Mouse (Mus musculus) myocyte (in vitro differentiated cells): Measurements from ENCODE around the gene Lap3. TPM values are rescaled to one million over a fixed set of nuclear protein-coding genes. Genes with fewer than 3 reads are reported as not detected.

ENCODE experiments used
- H3K27me3 ChIP-seq: one replicate; pipeline ENCODE4 v1.6.1; 2011; ENCODE audit not compliant: control insufficient read depth, insufficient read depth, insufficient read length
- H3K36me3 ChIP-seq: one replicate; pipeline ENCODE4 v1.6.1; 2011; ENCODE audit not compliant: control insufficient read depth, insufficient read depth
- H3K4me2 ChIP-seq: one replicate; pipeline ENCODE4 v1.6.1; 2011; ENCODE audit warnings: low read depth, control low read depth
- H3K4me3 ChIP-seq: one replicate; pipeline ENCODE4 v1.5.1; 2011; ENCODE audit warnings: mild to moderate bottlenecking, control low read depth, moderate library complexity
- H3K79me2 ChIP-seq: one replicate; pipeline ENCODE4 v1.6.1; 2011; ENCODE audit not compliant: control insufficient read depth, insufficient read depth
- H3ac ChIP-seq: one replicate; pipeline ENCODE4 v1.6.1; 2011; ENCODE audit not compliant: control insufficient read depth, insufficient read length
- CEBPB ChIP-seq: IDR thresholded peaks from 2 replicates; pipeline ENCODE4 v1.6.1; 2011; ENCODE audit warnings: mild to moderate bottlenecking, moderate library complexity; ENCODE audit not compliant: poor library complexity, insufficient read depth, severe bottlenecking
- E2F4 ChIP-seq: IDR thresholded peaks from one replicate; pipeline ENCODE4 v1.6.1; 2011; ENCODE audit warnings: mild to moderate bottlenecking, control low read depth, moderate library complexity; ENCODE audit not compliant: insufficient read depth
- MAX ChIP-seq: IDR thresholded peaks from one replicate; pipeline ENCODE4 v1.6.1; 2011; ENCODE audit warnings: low read depth, mild to moderate bottlenecking, control low read depth
- MYOD1 ChIP-seq, 3 experiments: IDR thresholded peaks; one replicate each; pipeline ENCODE4 v1.6.1; 2011; ENCODE audit warnings: control low read depth in 2 of 3, low read depth in 2 of 3, mild to moderate bottlenecking in 2 of 3, moderate library complexity in 1 of 3; ENCODE audit not compliant: insufficient read length in 2 of 3, control insufficient read depth in 1 of 3
- MYOG ChIP-seq, 3 experiments: IDR thresholded peaks; one replicate each; pipeline ENCODE4 v1.6.1; 2011; ENCODE audit warnings: control low read depth in 2 of 3, low read depth in 2 of 3, mild to moderate bottlenecking in 2 of 3; ENCODE audit not compliant: insufficient read length in 2 of 3, control insufficient read depth in 1 of 3, insufficient read depth in 1 of 3
- POLR2A ChIP-seq: IDR thresholded peaks from one replicate; pipeline ENCODE4 v1.6.1; 2011; ENCODE audit warnings: low read depth, mild to moderate bottlenecking, control low read depth, moderate library complexity; ENCODE audit not compliant: insufficient read length
- POLR2AphosphoS2 ChIP-seq: IDR thresholded peaks from one replicate; pipeline ENCODE4 v1.6.1; 2011; ENCODE audit warnings: low read depth, control low read depth; ENCODE audit not compliant: insufficient read length
- REST ChIP-seq: IDR thresholded peaks from one replicate; pipeline ENCODE4 v1.6.1; 2011; ENCODE audit warnings: mild to moderate bottlenecking, control low read depth, moderate library complexity; ENCODE audit not compliant: insufficient read depth, insufficient read length
- SRF ChIP-seq: IDR thresholded peaks from one replicate; pipeline ENCODE4 v1.6.1; 2011; ENCODE audit warnings: low read depth; ENCODE audit not compliant: control insufficient read depth, insufficient read length
- TCF12 ChIP-seq: IDR thresholded peaks from one replicate; pipeline ENCODE4 v1.6.1; 2011; ENCODE audit warnings: mild to moderate bottlenecking, control low read depth; ENCODE audit not compliant: poor library complexity, insufficient read depth, severe bottlenecking
- TCF3 ChIP-seq: IDR thresholded peaks from one replicate; pipeline ENCODE4 v1.6.1; 2011; ENCODE audit warnings: low read depth, control low read depth; ENCODE audit not compliant: insufficient read length
- USF1 ChIP-seq: IDR thresholded peaks from one replicate; pipeline ENCODE4 v1.6.1; 2011; ENCODE audit warnings: low read depth, mild to moderate bottlenecking, control low read depth, moderate library complexity
- polyA plus RNA-seq: library from polyadenylated mRNA; unstranded; fragments of >200 nt; fragmentation: generic; extraction: Trizol; gene quantifications from one replicate; pipeline ENCODE4 v1.2.1, GENCODE M21; 2012; ENCODE audit warnings: missing spikeins

The Lap3 gene
- 70.5 TPM for polyA plus RNA-seq

DNA sequence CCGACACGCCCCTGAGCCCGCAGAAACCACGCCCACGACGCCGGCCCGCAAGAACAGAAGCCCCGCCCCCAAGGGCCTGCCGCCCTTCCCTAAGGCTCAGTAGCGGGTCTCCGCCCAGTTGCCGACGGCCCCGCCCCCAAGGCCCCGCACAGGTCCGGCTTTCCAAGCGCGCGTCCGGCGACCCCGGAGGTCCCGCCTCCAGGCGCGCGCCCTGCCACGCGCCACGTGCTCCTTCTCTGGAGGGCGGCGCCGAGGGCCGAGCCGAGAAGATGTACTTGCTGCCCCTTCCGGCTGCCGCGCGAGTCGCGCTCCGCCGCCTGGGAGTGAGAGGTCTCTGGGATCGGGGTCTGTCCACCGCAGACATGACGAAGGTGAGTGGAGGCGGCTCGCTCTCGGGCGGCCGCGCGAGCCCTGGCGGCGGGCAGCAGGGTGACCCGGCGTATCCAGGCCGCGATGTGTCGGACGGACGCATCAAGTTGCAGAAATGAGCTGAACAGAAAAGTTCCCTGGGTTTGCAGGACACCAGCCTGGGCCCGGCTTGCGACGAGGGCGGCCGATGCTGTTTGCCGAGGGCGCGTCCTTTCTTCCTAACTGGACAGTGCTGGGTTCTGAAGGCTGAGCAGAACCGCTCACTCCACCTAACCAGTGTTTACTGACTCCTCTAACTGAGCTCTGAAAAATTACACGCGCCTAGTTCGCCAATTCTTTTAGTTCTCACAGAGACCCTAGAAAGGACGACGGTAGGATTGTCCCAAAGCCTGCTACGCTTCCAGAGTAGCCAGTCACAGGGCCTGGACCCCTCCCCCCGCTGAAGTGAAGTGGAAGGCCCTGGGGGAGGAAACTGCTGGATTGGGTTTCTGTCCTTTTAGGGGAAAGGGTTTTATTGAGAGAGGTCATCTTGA, at the start of gene Lap3:
Gene Lap3 (plus strand): TSS at position 184 of the 902 bp plus-strand sequence.
- Histone ChIP-seq H3K4me2 (peak within 1 kb of the TSS; percentile 96), H3K79me2 (peaks cover 12% of the 10 kb centered on the region), H3K27me3 (peaks cover 3% of the 10 kb centered on the region), H3K4me3 (peak within 1 kb of the TSS; percentile 66), H3ac (peak within 1 kb of the TSS; percentile 54), H3K36me3 (peaks cover 4% of the 10 kb centered on the region)
- TF ChIP-seq MYOD1 (IDR thresholded peaks at IDR 0.05; ENCODE audit: control insufficient read depth in 1 of 3, insufficient read length in 2 of 3, low read depth in 2 of 3) (peak in 1 of 3 experiments; percentile 25), REST (no peak), CEBPB (no peak), MYOG (IDR thresholded peaks at IDR 0.05; ENCODE audit: control insufficient read depth in 1 of 3, insufficient read depth in 1 of 3, insufficient read length in 2 of 3, low read depth in 2 of 3) (no peak), POLR2AphosphoS2 (peak; percentile 83), SRF (no peak), TCF3 (no peak), POLR2A (peak; percentile 86), TCF12 (no peak), MAX (no peak), USF1 (peak; percentile 47), E2F4 (no peak)

DNA sequence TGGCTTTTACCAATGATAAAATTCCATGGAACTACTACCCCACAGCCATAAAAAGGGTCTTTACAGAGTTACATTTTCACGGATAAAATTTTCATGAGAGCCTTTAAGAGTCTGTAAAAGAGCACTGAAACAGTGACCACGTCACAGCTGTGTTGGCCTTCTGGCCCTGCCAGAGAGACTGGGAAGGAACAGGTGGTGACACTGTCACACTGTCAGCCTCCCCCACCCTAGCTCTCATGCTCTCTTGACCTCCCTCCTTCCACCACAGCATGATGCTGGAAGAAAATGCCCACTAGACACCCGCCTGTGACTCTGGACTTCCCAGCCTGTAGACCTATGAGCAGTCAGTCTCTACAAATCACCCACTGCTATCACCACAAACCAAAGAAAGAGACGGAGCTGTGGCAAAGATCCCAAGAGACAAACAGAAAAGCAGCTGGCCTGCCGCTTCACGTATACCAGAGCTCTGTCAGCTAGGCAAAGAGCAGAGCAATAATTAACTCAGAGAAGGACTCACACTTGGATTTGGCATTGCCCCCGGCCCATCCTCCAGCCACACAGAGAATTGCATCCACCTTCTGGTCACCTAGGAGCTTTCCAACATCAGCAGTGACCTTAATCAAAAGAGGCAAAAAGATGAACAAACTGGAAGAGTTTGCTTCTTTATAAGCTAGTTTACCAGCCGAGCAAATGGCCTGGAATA, 48.9 kb upstream of the Lap3 start:
- TF ChIP-seq TCF3 (peak; percentile 70), MYOD1 (IDR thresholded peaks at IDR 0.05; ENCODE audit: control insufficient read depth in 1 of 3, insufficient read length in 2 of 3, low read depth in 2 of 3) (peak; percentile 70 to 96 (median 88)), POLR2AphosphoS2 (no peak), REST (no peak), MAX (no peak), TCF12 (peak; percentile 57), CEBPB (no peak), MYOG (IDR thresholded peaks at IDR 0.05; ENCODE audit: control insufficient read depth in 1 of 3, insufficient read depth in 1 of 3, insufficient read length in 2 of 3, low read depth in 2 of 3) (peak; percentile 55 to 93 (median 77))
- Histone ChIP-seq H3K4me3 (no peak overlapping the region), H3ac (no peak overlapping the region), H3K79me2 (no peaks in the 10 kb centered on the region), H3K27me3 (no peaks in the 10 kb centered on the region), H3K36me3 (no peaks in the 10 kb centered on the region), H3K4me2 (peak overlapping the region; percentile 21)

DNA sequence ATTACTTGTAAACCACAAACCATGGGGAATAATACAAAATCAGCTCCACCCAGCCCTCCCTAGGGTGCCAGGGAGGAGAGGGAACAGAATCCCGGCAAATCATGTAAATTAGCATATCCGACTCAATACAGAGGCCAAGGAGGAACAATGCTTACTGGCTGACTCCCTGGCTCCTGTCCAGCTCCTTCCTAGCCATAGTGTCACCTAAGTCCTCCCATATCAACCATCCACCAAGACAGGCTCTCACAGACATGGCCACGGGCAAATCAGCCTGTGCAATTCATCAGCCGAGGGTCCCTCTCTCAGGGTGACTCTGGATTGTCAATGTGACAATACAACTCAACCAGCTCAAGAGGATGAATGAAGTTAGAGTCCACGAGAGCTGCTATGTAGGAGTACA, 44.5 kb upstream of the Lap3 start:
- H3K4me3 ChIP-seq, result peak overlapping the region; percentile 34
- H3K27me3 ChIP-seq, result no peaks in the 10 kb centered on the region
- peak overlapping the region; percentile 95 for H3K4me2 ChIP-seq
- no peak overlapping the region for H3ac ChIP-seq
- TF ChIP-seq MYOD1 (IDR thresholded peaks at IDR 0.05; ENCODE audit: control insufficient read depth in 1 of 3, insufficient read length in 2 of 3, low read depth in 2 of 3) (no peak), POLR2AphosphoS2 (no peak), E2F4 (no peak), MAX (no peak), TCF12 (no peak)
- no peaks in the 10 kb centered on the region for H3K79me2 ChIP-seq
- H3K36me3 ChIP-seq, result no peaks in the 10 kb centered on the region

DNA sequence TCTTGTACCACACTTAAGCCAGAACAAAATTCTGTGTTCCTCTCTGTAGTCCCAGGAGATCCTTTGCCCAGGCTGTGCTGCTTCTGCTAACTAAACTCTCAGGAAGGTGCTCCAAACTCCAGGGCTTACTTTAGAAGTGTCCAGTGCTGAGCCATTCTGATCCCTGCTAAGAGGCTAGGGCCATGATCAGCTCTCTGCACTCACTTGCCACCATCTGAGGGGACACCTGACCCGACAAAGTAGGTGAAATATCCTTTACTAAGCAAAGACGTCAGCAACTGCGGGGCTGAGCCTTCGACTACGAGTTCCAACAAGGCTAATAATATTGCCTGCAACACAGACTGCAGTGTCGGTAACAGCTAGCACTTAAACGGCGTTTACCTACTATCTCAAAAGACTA, 44.0 kb upstream of the Lap3 start:
- H3ac ChIP-seq, result peak overlapping the region; percentile 1
- peak overlapping the region; percentile 34 for H3K4me3 ChIP-seq
- H3K36me3 ChIP-seq, result no peaks in the 10 kb centered on the region
- TF ChIP-seq POLR2AphosphoS2 (no peak), CEBPB (no peak), SRF (no peak), TCF12 (no peak), TCF3 (no peak), MAX (no peak), MYOD1 (IDR thresholded peaks at IDR 0.05; ENCODE audit: control insufficient read depth in 1 of 3, insufficient read length in 2 of 3, low read depth in 2 of 3) (no peak), REST (no peak), USF1 (no peak), E2F4 (no peak), POLR2A (no peak), MYOG (IDR thresholded peaks at IDR 0.05; ENCODE audit: control insufficient read depth in 1 of 3, insufficient read depth in 1 of 3, insufficient read length in 2 of 3, low read depth in 2 of 3) (no peak)
- no peaks in the 10 kb centered on the region for H3K79me2 ChIP-seq
- H3K4me2 ChIP-seq, result peak overlapping the region; percentile 95
- H3K27me3 ChIP-seq, result no peaks in the 10 kb centered on the region
